Mouse (Mus musculus): ENCODE data around the gene Srarp. TPM values are rescaled to one million over a fixed set of nuclear protein-coding genes. Genes with fewer than 3 reads are reported as not detected.
A peak's percentile ranks its signal among the peaks of the same experiment; 100 is the strongest.

Srarp gene
- total RNA-seq, 1 experiment, result not detected

GRCm38 (mm10) chr4:141466844-141467580 lies 31.1 kb upstream of the Srarp start:
- Histone ChIP-seq H3K4me3 (ENCODE audit: insufficient read depth in 1 of 2, low read depth in 1 of 2, low read length in 2 of 2, poor library complexity in 1 of 2, severe bottlenecking in 1 of 2) (no peak overlapping the region), H3K36me3 (ENCODE audit: control insufficient read depth, insufficient read depth, low read length, poor library complexity, severe bottlenecking) (peaks cover 61% of the 10 kb centered on the region), H3K27ac (ENCODE audit: insufficient read depth, low read depth, low read length, poor library complexity, severe bottlenecking) (no peak overlapping the region), H3K9ac (ENCODE audit: insufficient read depth, low read depth, low read length, poor library complexity, severe bottlenecking) (no peak overlapping the region), H3K9me3 (ENCODE audit: control insufficient read depth, insufficient read depth, low read depth, low read length) (no peaks in the 10 kb centered on the region), H3K4me1 (ENCODE audit: control insufficient read depth in 2 of 2, insufficient read depth in 2 of 2, low read length in 2 of 2, poor library complexity in 1 of 2) (peaks cover 0 to 4% of the 10 kb centered on the region in 2 experiments; a peak in 1 of 4 replicates)
- TF ChIP-seq MAFK (IDR thresholded peaks at IDR 0.05; ENCODE audit: insufficient read depth, low read depth, low read length) (no peak), HCFC1 (IDR thresholded peaks at IDR 0.05; ENCODE audit: borderline replicate concordance, insufficient read depth, low read length) (no peak), CHD2 (IDR thresholded peaks at IDR 0.05; ENCODE audit: low read depth, low read length) (no peak), ZC3H11A (IDR thresholded peaks at IDR 0.05; ENCODE audit: borderline replicate concordance, low read depth, low read length) (no peak)
- no peak for DNase-seq (ENCODE audit: low read depth, low spot score)
- in situ Hi-C loops (cut with MboI; ENCODE audit: low sequenced_read_pairs in 2 of 2, unreplicated experiment in 2 of 2), result no loop called here

- in situ Hi-C loops (cut with MboI; ENCODE audit: low sequenced_read_pairs in 2 of 2, unreplicated experiment in 2 of 2), result no loop called here
- Histone ChIP-seq H3K4me3 (ENCODE audit: insufficient read depth in 1 of 2, low read depth in 1 of 2, low read length in 2 of 2, poor library complexity in 1 of 2, severe bottlenecking in 1 of 2) (no peak overlapping the region), H3K9me3 (ENCODE audit: control insufficient read depth, insufficient read depth, low read depth, low read length) (no peaks in the 10 kb centered on the region), H3K9ac (ENCODE audit: insufficient read depth, low read depth, low read length, poor library complexity, severe bottlenecking) (no peak overlapping the region), H3K27ac (ENCODE audit: insufficient read depth, low read depth, low read length, poor library complexity, severe bottlenecking) (no peak overlapping the region), H3K4me1 (ENCODE audit: control insufficient read depth in 2 of 2, insufficient read depth in 2 of 2, low read length in 2 of 2, poor library complexity in 1 of 2) (peaks cover 0 to 6% of the 10 kb centered on the region in 2 experiments; a peak in 2 of 4 replicates), H3K36me3 (ENCODE audit: control insufficient read depth, insufficient read depth, low read length, poor library complexity, severe bottlenecking) (peaks cover 58% of the 10 kb centered on the region)
- no peak for DNase-seq (ENCODE audit: low read depth, low spot score)
- no peak for TF ChIP-seq HCFC1 (IDR thresholded peaks at IDR 0.05; ENCODE audit: borderline replicate concordance, insufficient read depth, low read length)
- TF ChIP-seq CHD2 (IDR thresholded peaks at IDR 0.05; ENCODE audit: low read depth, low read length), result no peak
- TF ChIP-seq ZC3H11A (IDR thresholded peaks at IDR 0.05; ENCODE audit: borderline replicate concordance, low read depth, low read length), result no peak
- no peak for TF ChIP-seq ZNF384 (IDR thresholded peaks at IDR 0.05; ENCODE audit: low read depth, low read length)
- no peak for TF ChIP-seq MAFK (IDR thresholded peaks at IDR 0.05; ENCODE audit: insufficient read depth, low read depth, low read length)
Measured at GRCm38 (mm10) chr4:141466289-141466795, 30.4 kb upstream of the Srarp start.

GRCm38 (mm10) chr4:141465512-141466288 lies 29.8 kb upstream of the Srarp start:
- no peaks in the 10 kb centered on the region for H3K9me3 ChIP-seq (ENCODE audit: control insufficient read depth, insufficient read depth, low read depth, low read length)
- in situ Hi-C loops (cut with MboI; ENCODE audit: low sequenced_read_pairs in 2 of 2, unreplicated experiment in 2 of 2), result no loop called here
- H3K9ac ChIP-seq (ENCODE audit: insufficient read depth, low read depth, low read length, poor library complexity, severe bottlenecking), result no peak overlapping the region
- H3K4me3 ChIP-seq (ENCODE audit: insufficient read depth in 1 of 2, low read depth in 1 of 2, low read length in 2 of 2, poor library complexity in 1 of 2, severe bottlenecking in 1 of 2), result no peak overlapping the region
- TF ChIP-seq CHD2 (IDR thresholded peaks at IDR 0.05; ENCODE audit: low read depth, low read length), result no peak
- TF ChIP-seq ZC3H11A (IDR thresholded peaks at IDR 0.05; ENCODE audit: borderline replicate concordance, low read depth, low read length), result no peak
- no peak for TF ChIP-seq ZNF384 (IDR thresholded peaks at IDR 0.05; ENCODE audit: low read depth, low read length)
- no peak for TF ChIP-seq MAFK (IDR thresholded peaks at IDR 0.05; ENCODE audit: insufficient read depth, low read depth, low read length)
- TF ChIP-seq HCFC1 (IDR thresholded peaks at IDR 0.05; ENCODE audit: borderline replicate concordance, insufficient read depth, low read length), result no peak
- peaks cover 55% of the 10 kb centered on the region for H3K36me3 ChIP-seq (ENCODE audit: control insufficient read depth, insufficient read depth, low read length, poor library complexity, severe bottlenecking)
- no peak overlapping the region for H3K27ac ChIP-seq (ENCODE audit: insufficient read depth, low read depth, low read length, poor library complexity, severe bottlenecking)
- H3K4me1 ChIP-seq (ENCODE audit: control insufficient read depth in 2 of 2, insufficient read depth in 2 of 2, low read length in 2 of 2, poor library complexity in 1 of 2), result peaks cover 0 to 8% of the 10 kb centered on the region in 2 experiments; a peak in 2 of 4 replicates
- no peak for DNase-seq (ENCODE audit: low read depth, low spot score)

- H3K9ac ChIP-seq (ENCODE audit: insufficient read depth, low read depth, low read length, poor library complexity, severe bottlenecking), result no peak overlapping the region
- no peak for DNase-seq (ENCODE audit: low read depth, low spot score)
- peaks cover 45% of the 10 kb centered on the region for H3K36me3 ChIP-seq (ENCODE audit: control insufficient read depth, insufficient read depth, low read length, poor library complexity, severe bottlenecking)
- H3K9me3 ChIP-seq (ENCODE audit: control insufficient read depth, insufficient read depth, low read depth, low read length), result no peaks in the 10 kb centered on the region
- H3K4me1 ChIP-seq (ENCODE audit: control insufficient read depth in 2 of 2, insufficient read depth in 2 of 2, low read length in 2 of 2, poor library complexity in 1 of 2), result peaks cover 0 to 8% of the 10 kb centered on the region in 2 experiments; a peak in 2 of 4 replicates
- peak overlapping the region in 1 of 2 experiments; percentile 2; a peak in 2 of 4 replicates for H3K4me3 ChIP-seq (ENCODE audit: insufficient read depth in 1 of 2, low read depth in 1 of 2, low read length in 2 of 2, poor library complexity in 1 of 2, severe bottlenecking in 1 of 2)
- H3K27ac ChIP-seq (ENCODE audit: insufficient read depth, low read depth, low read length, poor library complexity, severe bottlenecking), result no peak overlapping the region
- TF ChIP-seq HCFC1 (IDR thresholded peaks at IDR 0.05; ENCODE audit: borderline replicate concordance, insufficient read depth, low read length) (no peak), ZNF384 (IDR thresholded peaks at IDR 0.05; ENCODE audit: low read depth, low read length) (no peak), CHD2 (IDR thresholded peaks at IDR 0.05; ENCODE audit: low read depth, low read length) (no peak), ZC3H11A (IDR thresholded peaks at IDR 0.05; ENCODE audit: borderline replicate concordance, low read depth, low read length) (no peak), MAFK (IDR thresholded peaks at IDR 0.05; ENCODE audit: insufficient read depth, low read depth, low read length) (no peak)
- in situ Hi-C loops (cut with MboI; ENCODE audit: low sequenced_read_pairs in 2 of 2, unreplicated experiment in 2 of 2), result no loop called here
Measured at GRCm38 (mm10) chr4:141464722-141465121, 28.8 kb upstream of the Srarp start.
